Mouse (Mus musculus) CD4-positive, CD25-positive, alpha-beta regulatory T cell, adult 2 months (primary cell): ENCODE measurements around the gene Fads1.

Source experiments
- DNase-seq: peaks from one replicate; pipeline ENCODE4 v3.0.0-alpha.2; 2012; ENCODE audit warnings: low read depth, low spot score

The Fads1 gene

GRCm38 (mm10) chr19:10244183-10244582, 61.5 kb downstream of the Fads1 start:
- peak; percentile 42 for DNase-seq
